Mouse (Mus musculus): ENCODE data around the gene Gm47995.
"Not testable (repeated sequence)": the region's sequence is repeated elsewhere in the genome, so short reads cannot be mapped to it uniquely, and the experiment has no call there.

Gm47995 gene

GRCm38 (mm10) chr1:151186879-151187424 lies 11.3 kb upstream of the Gm47995 start:
- DNase-seq (ENCODE audit: low spot score in 2 of 2) = not testable (repeated sequence)

- no peak for DNase-seq (ENCODE audit: low spot score in 2 of 2)
Observed at GRCm38 (mm10) chr1:151188469-151188868, 9.8 kb upstream of the Gm47995 start.

- DNase-seq (ENCODE audit: low spot score in 2 of 2) = not testable (repeated sequence)
Observed at GRCm38 (mm10) chr1:151192075-151192474, 6.2 kb upstream of the Gm47995 start, which contains the start of gene Gm8947. Gm8947 (plus strand) TSS chr1:151192376.

- DNase-seq (ENCODE audit: low spot score in 2 of 2) = not testable (repeated sequence)
Observed at GRCm38 (mm10) chr1:151192739-151193138, 5.5 kb upstream of the Gm47995 start.

GRCm38 (mm10) chr1:151195986-151196385 lies 2.3 kb upstream of the Gm47995 start:
- DNase-seq (ENCODE audit: low spot score in 2 of 2) = not testable (repeated sequence)

GRCm38 (mm10) chr1:151196690-151197089 lies 1.6 kb upstream of the Gm47995 start:
- DNase-seq (ENCODE audit: low spot score in 2 of 2) = not testable (repeated sequence)

DNA sequence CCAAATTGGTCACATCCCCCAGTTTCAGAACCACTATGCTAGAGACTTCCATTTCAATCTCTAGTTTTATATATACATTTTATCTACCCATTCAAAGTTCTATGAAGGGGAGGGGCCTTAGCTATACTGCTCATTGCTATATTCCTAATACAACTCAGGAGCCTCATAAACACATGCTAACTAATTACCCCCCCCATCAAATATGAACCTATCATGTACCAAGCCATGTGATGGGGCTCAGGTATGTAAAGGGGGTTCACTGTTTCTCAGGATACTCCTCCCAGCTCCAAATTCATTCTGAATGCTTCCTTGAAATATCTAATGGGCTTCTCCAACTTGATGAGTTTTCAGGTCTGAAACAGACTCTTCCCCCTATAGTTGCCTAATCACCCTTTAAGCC lies 2.4 kb downstream of the Gm47995 start:
- DNase-seq (ENCODE audit: low spot score in 2 of 2) = not testable (repeated sequence)

- not testable (repeated sequence) for DNase-seq (ENCODE audit: low spot score in 2 of 2)
Observed at GRCm38 (mm10) chr1:151202771-151203170, 4.5 kb downstream of the Gm47995 start.

DNA sequence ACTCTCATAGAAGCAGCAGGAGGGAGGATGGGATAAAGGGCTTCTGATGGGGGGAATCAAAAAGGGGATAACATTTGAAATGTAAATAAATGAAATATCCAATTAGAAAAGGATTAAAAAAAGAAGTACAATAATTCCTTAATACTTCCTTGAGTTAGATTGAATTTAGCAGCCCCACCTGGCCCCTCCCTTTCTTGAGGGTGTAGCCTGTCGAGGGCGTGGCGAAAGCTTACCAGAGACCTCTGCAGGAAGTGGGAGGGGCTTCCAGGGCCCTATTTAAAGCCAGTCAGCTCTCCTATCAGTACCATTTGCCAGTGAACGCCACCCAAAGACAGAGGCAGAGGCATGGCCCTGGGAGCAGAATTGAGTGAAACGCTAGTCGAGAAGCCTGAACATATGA lies 5.6 kb downstream of the Gm47995 start, which contains the start of gene 3110040M04Rik:
3110040M04Rik (plus strand) TSS at position 304 of the 400 bp plus-strand sequence.
- DNase-seq (ENCODE audit: low spot score in 2 of 2) = not testable (repeated sequence)

- DNase-seq (ENCODE audit: low spot score in 2 of 2) = not testable (repeated sequence)
Observed at GRCm38 (mm10) chr1:151208493-151208892, 10.2 kb downstream of the Gm47995 start.

- DNase-seq (ENCODE audit: low spot score in 2 of 2) = not testable (repeated sequence)
Observed at GRCm38 (mm10) chr1:151208944-151209343, 10.7 kb downstream of the Gm47995 start.

- DNase-seq (ENCODE audit: low spot score in 2 of 2) = not testable (repeated sequence)
Observed at GRCm38 (mm10) chr1:151209824-151210355, 11.6 kb downstream of the Gm47995 start, which contains the start of gene Gm47996. Gm47996 (plus strand) TSS chr1:151210131.

GRCm38 (mm10) chr1:151211666-151212065 lies 13.4 kb downstream of the Gm47995 start:
- DNase-seq (ENCODE audit: low spot score in 2 of 2) = not testable (repeated sequence)

DNA sequence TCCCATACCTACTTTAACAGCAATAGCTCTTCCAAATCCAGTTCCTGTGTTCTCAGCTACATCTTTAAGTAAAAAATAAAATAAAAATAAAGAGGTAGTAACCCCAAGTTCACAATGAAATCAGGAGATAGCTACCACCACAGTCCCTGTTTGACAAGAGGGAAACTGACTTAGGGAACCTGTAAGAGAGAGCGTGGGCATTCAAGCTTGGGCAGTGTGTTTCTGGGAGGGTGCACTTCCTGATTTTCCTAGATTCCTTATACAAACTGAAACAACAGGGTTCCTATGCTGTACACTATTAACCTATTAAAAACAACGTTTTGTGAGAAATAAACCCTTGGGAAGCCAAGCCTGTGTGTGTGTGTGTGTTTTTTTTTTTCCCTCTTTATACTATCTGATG lies 16.6 kb downstream of the Gm47995 start:
- no peak for DNase-seq (ENCODE audit: low spot score in 2 of 2)

DNA sequence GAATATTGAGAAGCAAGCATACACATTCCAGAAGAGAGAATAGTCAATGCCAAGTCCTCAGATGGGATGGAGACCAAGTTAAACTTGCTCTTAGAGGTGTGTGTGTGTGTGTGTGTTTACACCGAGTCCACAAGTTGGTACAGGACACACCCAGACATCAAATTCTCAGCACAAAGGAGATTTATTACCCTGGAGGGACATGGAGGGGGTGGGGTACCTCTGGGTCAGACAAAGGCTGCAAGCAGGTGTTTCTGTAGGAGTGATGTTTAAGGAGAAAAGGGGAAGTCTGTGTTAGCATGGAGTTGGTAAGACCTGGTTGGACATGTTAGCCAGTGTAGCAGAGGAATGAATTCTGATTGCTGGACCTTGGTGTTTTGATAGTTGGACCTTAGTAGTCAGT lies 17.7 kb downstream of the Gm47995 start:
- DNase-seq (ENCODE audit: low spot score in 2 of 2) = no peak

- DNase-seq (ENCODE audit: low spot score in 2 of 2) = no peak
Observed at GRCm38 (mm10) chr1:151216417-151216816, 18.2 kb downstream of the Gm47995 start.

GRCm38 (mm10) chr1:151219045-151219444 lies 20.8 kb downstream of the Gm47995 start:
- no peak for DNase-seq (ENCODE audit: low spot score in 2 of 2)

DNA sequence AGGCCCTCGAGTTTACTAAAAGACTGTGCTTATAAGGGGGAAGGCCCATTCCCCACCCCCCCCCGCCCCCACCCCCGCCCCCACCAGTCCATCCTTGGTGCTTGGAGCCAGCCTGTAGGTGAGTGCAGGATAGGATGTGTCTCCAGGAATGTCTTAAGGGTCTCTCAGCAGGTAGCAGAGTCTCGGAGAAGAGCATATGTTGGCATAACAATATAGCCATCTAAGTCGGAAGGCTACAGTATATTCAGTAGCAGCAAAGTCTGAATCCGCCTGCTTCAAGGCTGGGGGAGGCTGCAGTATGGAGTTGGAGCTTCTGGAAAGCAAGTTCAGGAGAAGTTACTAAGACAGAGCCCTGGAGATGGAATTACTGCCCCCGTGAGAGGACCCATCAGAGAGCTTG lies 21.9 kb downstream of the Gm47995 start:
- no peak for DNase-seq (ENCODE audit: low spot score in 2 of 2)

DNA sequence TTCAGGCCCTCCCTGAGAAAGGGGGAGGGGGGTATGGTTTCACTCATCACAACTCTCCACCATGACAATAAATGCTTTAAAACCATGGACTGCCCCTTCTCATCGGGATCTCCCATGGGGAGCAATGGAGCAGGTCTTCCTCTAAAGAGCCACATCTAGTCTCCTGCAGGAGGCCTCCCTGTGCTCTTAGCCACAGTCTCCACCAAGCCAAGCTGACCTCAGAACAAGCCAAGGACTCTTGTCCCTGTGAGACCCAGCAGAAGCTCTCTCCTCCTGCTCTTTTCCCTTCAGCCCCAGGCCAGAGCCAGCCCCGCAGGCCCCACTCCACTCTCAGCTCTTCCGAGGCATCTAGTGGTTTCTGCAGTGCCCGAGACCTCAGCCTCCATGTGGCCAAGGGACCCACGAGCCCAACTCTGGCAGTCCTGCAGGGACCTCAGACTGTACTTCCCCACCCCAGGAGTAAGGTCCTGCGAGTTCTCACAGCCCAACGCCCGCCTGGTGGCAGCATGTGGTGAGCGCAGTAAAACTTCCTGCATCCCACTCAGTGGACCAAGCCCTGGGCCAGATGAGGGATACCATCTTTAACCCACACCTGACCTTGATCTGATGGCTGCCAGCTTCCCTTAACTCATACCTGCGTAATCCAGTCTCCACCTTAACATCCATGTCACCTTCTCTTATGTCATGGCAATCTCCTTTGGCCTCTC lies 24.5 kb downstream of the Gm47995 start:
- DNase-seq (ENCODE audit: low spot score in 2 of 2) = no peak

DNA sequence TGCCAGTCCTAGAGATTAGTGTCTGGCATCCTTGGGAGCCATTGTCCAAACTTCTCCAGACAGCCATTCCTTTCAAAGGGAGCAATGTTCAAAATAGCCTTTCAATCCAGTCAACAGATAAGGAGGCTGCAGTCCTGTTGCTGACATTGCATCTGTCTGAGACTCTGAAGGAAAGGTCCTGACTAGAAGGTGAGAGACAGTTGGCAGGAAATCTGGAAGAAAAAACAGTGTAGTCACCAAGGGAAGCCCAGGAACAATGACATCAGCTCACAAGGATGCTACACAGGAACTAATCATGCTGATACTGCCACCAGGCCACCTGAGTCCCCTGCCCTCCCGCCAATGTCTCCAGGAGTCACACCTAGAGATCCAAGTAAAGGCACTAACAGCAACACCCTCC lies 25.1 kb downstream of the Gm47995 start:
- DNase-seq (ENCODE audit: low spot score in 2 of 2) = no peak

DNA sequence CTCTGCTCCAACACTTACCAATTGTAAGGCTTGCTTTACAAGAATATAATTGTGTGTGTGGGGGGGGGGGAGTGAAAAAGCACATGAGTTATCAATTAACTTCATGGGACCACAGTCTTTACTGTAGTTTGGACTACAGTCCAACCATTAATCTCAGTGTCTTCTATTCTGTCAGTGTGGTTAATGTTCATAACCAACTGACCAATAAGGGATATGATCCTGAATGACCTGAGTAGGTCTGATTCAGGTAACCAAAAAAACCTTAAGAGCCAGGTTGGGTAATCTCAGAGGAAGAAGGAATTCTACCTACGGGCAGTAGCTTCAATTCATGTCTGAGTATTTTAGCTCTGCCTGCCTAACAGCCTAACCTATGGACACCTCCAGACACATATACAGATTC lies 26.3 kb downstream of the Gm47995 start:
- DNase-seq (ENCODE audit: low spot score in 2 of 2) = no peak

DNA sequence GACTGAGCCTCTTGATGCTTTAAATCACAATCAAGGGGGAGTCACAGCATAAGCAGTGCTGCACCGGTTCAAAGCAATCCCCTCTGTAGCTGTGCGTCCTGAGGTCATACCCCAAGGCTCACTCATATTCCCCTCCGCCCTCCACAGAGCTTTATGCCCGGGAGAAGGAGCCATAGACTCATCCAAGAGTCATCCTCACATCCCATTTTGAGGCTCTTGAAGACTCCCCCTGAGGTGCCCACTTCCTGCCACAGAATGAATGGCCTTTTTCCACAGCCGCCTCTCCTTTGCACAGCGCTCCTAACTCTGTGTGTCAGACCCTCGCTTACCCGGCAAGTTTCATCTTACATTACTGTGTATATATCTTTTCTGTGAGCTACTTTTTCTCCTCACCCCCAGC lies 29.3 kb downstream of the Gm47995 start:
- no peak for DNase-seq (ENCODE audit: low spot score in 2 of 2)

Measured in right cerebral cortex, postnatal 10 days (tissue).